Mouse (Mus musculus) kidney, embryonic 14.5 days (tissue): ENCODE measurements at regions not wholly inside any gene's neighbourhood (a gene's known extent, or its start where the extent isn't known, plus 50 kb on each side); places are given as distances from the start of the nearest gene placed in this dataset.

Experiments
- ATAC-seq: fragments of 200-750 bp; cut with Nextera tagmentation; 2 replicates; pipeline ENCODE4 v1.8.0; 2017; ENCODE audit warnings: moderate number of reproducible peaks, mild to moderate bottlenecking, moderate TSS enrichment, moderate library complexity; ENCODE audit not compliant: low FRiP score, low TSS enrichment
- H3K27ac ChIP-seq: fragments of 300-500 bp; sonication (generic); 2 replicates; pipeline ENCODE4 v1.5.1; 2014; ENCODE audit warnings: low read depth, mild to moderate bottlenecking, low read length, moderate library complexity, mixed read lengths
- H3K27me3 ChIP-seq: fragments of 300-500 bp; sonication (generic); 2 replicates; pipeline ENCODE4 v1.6.1; 2014; ENCODE audit warnings: mild to moderate bottlenecking, low read length; ENCODE audit not compliant: control insufficient read depth, insufficient read depth
- H3K36me3 ChIP-seq: fragments of 300-500 bp; sonication (generic); 2 replicates; pipeline ENCODE4 v1.6.1; 2014; ENCODE audit warnings: low read length, mixed read lengths; ENCODE audit not compliant: control insufficient read depth, insufficient read depth
- H3K4me1 ChIP-seq: fragments of 300-500 bp; sonication (generic); 2 replicates; pipeline ENCODE4 v1.6.1; 2014; ENCODE audit warnings: low read length, mixed read lengths; ENCODE audit not compliant: control insufficient read depth, insufficient read depth
- H3K4me2 ChIP-seq: fragments of 300-500 bp; sonication (generic); replicated peaks from 2 replicates; pipeline ENCODE4 v1.6.1; 2014; ENCODE audit warnings: low read depth, mild to moderate bottlenecking, low read length
- H3K4me3 ChIP-seq: fragments of 300-500 bp; sonication (generic); 2 replicates; pipeline ENCODE4 v1.5.1; 2014; ENCODE audit warnings: mild to moderate bottlenecking, low read length
- H3K9ac ChIP-seq: fragments of 300-500 bp; sonication (generic); 2 replicates; pipeline ENCODE4 v1.6.1; 2014; ENCODE audit warnings: low read depth, mild to moderate bottlenecking, low read length, moderate library complexity
- H3K9me3 ChIP-seq: fragments of 300-500 bp; sonication (generic); 2 replicates; pipeline ENCODE4 v1.6.1; 2016; ENCODE audit warnings: low read length; ENCODE audit not compliant: control insufficient read depth
- WGBS: fragments of 180-500 bp; shearing (Covaris S2); extraction: QIAGEN DNeasy Blood & Tissue Kit; methylation state at CpG from one replicate; pipeline ENCODE4 v1.1.7; 2014; 5-methylcytosine and 5-hydroxymethylcytosine counted together

- ATAC-seq, result no peak
- H3K9me3 ChIP-seq, result no peaks in the 10 kb centered on the region
- WGBS, result 56% methylated on average over 3 of the region's 3 CpGs
Measured at GRCm38 (mm10) chr10:25783861-25784260, 247.8 kb upstream of the Smlr1 start.

GRCm38 (mm10) chr10:25779476-25779875 lies 243.4 kb upstream of the Smlr1 start:
- Histone ChIP-seq H3K4me1 (no peaks in the 10 kb centered on the region), H3K4me3 (no peak overlapping the region), H3K36me3 (no peaks in the 10 kb centered on the region), H3K4me2 (no peak overlapping the region), H3K9me3 (no peaks in the 10 kb centered on the region), H3K27me3 (no peaks in the 10 kb centered on the region), H3K27ac (no peak overlapping the region), H3K9ac (no peak overlapping the region)
- WGBS, result 96% methylated on average over 4 of the region's 4 CpGs
- no peak for ATAC-seq

More at GRCm38 (mm10) chr10:25783861-25784260, 247.8 kb upstream of the Smlr1 start:
- H3K36me3 ChIP-seq, result no peaks in the 10 kb centered on the region
- no peak overlapping the region for H3K9ac ChIP-seq
- no peak overlapping the region for H3K4me3 ChIP-seq
- H3K4me2 ChIP-seq, result no peak overlapping the region
- H3K27me3 ChIP-seq, result no peaks in the 10 kb centered on the region
- H3K27ac ChIP-seq, result no peak overlapping the region
- H3K4me1 ChIP-seq, result no peaks in the 10 kb centered on the region

- Histone ChIP-seq H3K27ac (no peak overlapping the region), H3K4me1 (no peaks in the 10 kb centered on the region), H3K36me3 (no peaks in the 10 kb centered on the region), H3K27me3 (no peaks in the 10 kb centered on the region), H3K4me3 (no peak overlapping the region), H3K4me2 (no peak overlapping the region), H3K9me3 (no peaks in the 10 kb centered on the region), H3K9ac (no peak overlapping the region)
- WGBS, result 60% methylated on average over 2 of the region's 2 CpGs
- no peak for ATAC-seq
Measured at GRCm38 (mm10) chr10:25777717-25778116, 241.7 kb upstream of the Smlr1 start.

GRCm38 (mm10) chr10:25776697-25777096 lies 240.6 kb upstream of the Smlr1 start:
- no peaks in the 10 kb centered on the region for H3K9me3 ChIP-seq
- H3K36me3 ChIP-seq, result no peaks in the 10 kb centered on the region
- no peaks in the 10 kb centered on the region for H3K27me3 ChIP-seq
- H3K4me3 ChIP-seq, result no peak overlapping the region
- H3K4me1 ChIP-seq, result no peaks in the 10 kb centered on the region
- H3K9ac ChIP-seq, result no peak overlapping the region
- 91% methylated on average over 11 of the region's 11 CpGs for whole genome bisulfite sequencing
- ATAC-seq, result no peak
- H3K4me2 ChIP-seq, result no peak overlapping the region
- H3K27ac ChIP-seq, result no peak overlapping the region

- no peak overlapping the region for H3K9ac ChIP-seq
- no peak overlapping the region for H3K4me3 ChIP-seq
- H3K36me3 ChIP-seq, result no peaks in the 10 kb centered on the region
- no peak overlapping the region for H3K27ac ChIP-seq
- no peak overlapping the region for H3K4me2 ChIP-seq
- no peak for ATAC-seq
- H3K9me3 ChIP-seq, result no peaks in the 10 kb centered on the region
- no peaks in the 10 kb centered on the region for H3K27me3 ChIP-seq
- H3K4me1 ChIP-seq, result no peaks in the 10 kb centered on the region
Measured at GRCm38 (mm10) chr10:25770051-25770450, 234.0 kb upstream of the Smlr1 start.

- 80% methylated on average over 5 of the region's 5 CpGs for WGBS
- H3K36me3 ChIP-seq, result no peaks in the 10 kb centered on the region
- no peak overlapping the region for H3K4me3 ChIP-seq
- no peak overlapping the region for H3K9ac ChIP-seq
- H3K27me3 ChIP-seq, result no peaks in the 10 kb centered on the region
- no peak for ATAC-seq
- H3K9me3 ChIP-seq, result no peaks in the 10 kb centered on the region
- no peak overlapping the region for H3K4me2 ChIP-seq
- no peaks in the 10 kb centered on the region for H3K4me1 ChIP-seq
- no peak overlapping the region for H3K27ac ChIP-seq
Measured at GRCm38 (mm10) chr10:25768456-25768855, 232.4 kb upstream of the Smlr1 start.

- no peak for ATAC-seq
- 37% methylated on average over 3 of the region's 3 CpGs for WGBS
Measured at GRCm38 (mm10) chr10:25754300-25754699, 218.2 kb upstream of the Smlr1 start.

GRCm38 (mm10) chr10:25742678-25743077 lies 206.6 kb upstream of the Smlr1 start:
- Histone ChIP-seq H3K36me3 (no peaks in the 10 kb centered on the region), H3K4me3 (no peak overlapping the region), H3K9me3 (no peaks in the 10 kb centered on the region), H3K4me1 (no peaks in the 10 kb centered on the region), H3K4me2 (no peak overlapping the region), H3K9ac (no peak overlapping the region), H3K27me3 (no peaks in the 10 kb centered on the region), H3K27ac (no peak overlapping the region)
- 92% methylated on average over 3 of the region's 3 CpGs for WGBS
- ATAC-seq, result no peak

More at GRCm38 (mm10) chr10:25754300-25754699, 218.2 kb upstream of the Smlr1 start:
- Histone ChIP-seq H3K36me3 (no peaks in the 10 kb centered on the region), H3K27ac (no peak overlapping the region), H3K4me3 (no peak overlapping the region), H3K9me3 (no peaks in the 10 kb centered on the region), H3K4me2 (no peak overlapping the region), H3K4me1 (no peaks in the 10 kb centered on the region), H3K27me3 (no peaks in the 10 kb centered on the region), H3K9ac (no peak overlapping the region)

GRCm38 (mm10) chr10:25740956-25741355 lies 204.9 kb upstream of the Smlr1 start:
- WGBS, result 84% methylated on average over 2 of the region's 2 CpGs
- H3K9me3 ChIP-seq, result no peaks in the 10 kb centered on the region
- no peak overlapping the region for H3K27ac ChIP-seq
- H3K36me3 ChIP-seq, result no peaks in the 10 kb centered on the region
- no peak overlapping the region for H3K4me3 ChIP-seq
- H3K4me1 ChIP-seq, result no peaks in the 10 kb centered on the region
- H3K27me3 ChIP-seq, result no peaks in the 10 kb centered on the region
- H3K9ac ChIP-seq, result no peak overlapping the region
- no peak for ATAC-seq
- no peak overlapping the region for H3K4me2 ChIP-seq

GRCm38 (mm10) chr10:25730470-25730869 lies 194.4 kb upstream of the Smlr1 start:
- Histone ChIP-seq H3K4me3 (no peak overlapping the region), H3K9ac (no peak overlapping the region), H3K4me2 (no peak overlapping the region), H3K36me3 (no peaks in the 10 kb centered on the region), H3K9me3 (no peaks in the 10 kb centered on the region), H3K4me1 (no peaks in the 10 kb centered on the region), H3K27me3 (no peaks in the 10 kb centered on the region), H3K27ac (no peak overlapping the region)
- WGBS, result 35% methylated on average over 3 of the region's 3 CpGs
- ATAC-seq, result no peak
